Mouse (Mus musculus) kidney, adult 2 months (tissue): ENCODE results near the gene Chil5. TPM values are rescaled to one million over a fixed set of nuclear protein-coding genes. Genes with fewer than 3 reads are reported as not detected.
"Not testable (repeated sequence)": the region's sequence is repeated elsewhere in the genome, so short reads cannot be mapped to it uniquely, and the experiment has no call there.

Source experiments
- DNase-seq: peaks from one replicate; pipeline ENCODE4 v3.0.0; 2021
- H3K27ac ChIP-seq: fragments of 200-500 bp; 2 replicates; pipeline ENCODE4 v1.5.1; 2012; ENCODE audit warnings: low read depth, low read length, control low read depth, inconsistent platforms; ENCODE audit not compliant: insufficient read depth
- H3K27me3 ChIP-seq: fragments of 200-500 bp; replicated peaks from 2 replicates; pipeline ENCODE4 v1.6.1; 2012; ENCODE audit warnings: mild to moderate bottlenecking, moderate library complexity, low read length, inconsistent platforms; ENCODE audit not compliant: control insufficient read depth, insufficient read depth
- H3K36me3 ChIP-seq: fragments of 200-500 bp; 2 replicates; pipeline ENCODE4 v1.6.1; 2012; ENCODE audit warnings: mild to moderate bottlenecking, moderate library complexity, low read length, inconsistent platforms; ENCODE audit not compliant: control insufficient read depth, insufficient read depth
- H3K4me1 ChIP-seq: fragments of 200-500 bp; 2 replicates; pipeline ENCODE4 v1.6.1; 2011; ENCODE audit warnings: low read length; ENCODE audit not compliant: control insufficient read depth, insufficient read depth
- H3K4me3 ChIP-seq: fragments of 200-500 bp; 2 replicates; pipeline ENCODE4 v1.5.1; 2011; ENCODE audit warnings: mild to moderate bottlenecking, low read depth, low read length, control low read depth; ENCODE audit not compliant: insufficient read depth
- CTCF ChIP-seq: fragments of 200-500 bp; conservative IDR thresholded peaks from 2 replicates; pipeline ENCODE4 v1.5.1; 2011; ENCODE audit warnings: low read depth, mild to moderate bottlenecking, control low read depth, low read length, moderate library complexity, mixed read lengths; ENCODE audit not compliant: insufficient read depth, insufficient read length
- POLR2A ChIP-seq: fragments of 200-500 bp; IDR thresholded peaks from one replicate; pipeline ENCODE4 v1.6.1; 2011; ENCODE audit warnings: low read depth, low read length, control low read depth
- WGBS: fragments of 180-500 bp; shearing (Covaris S2); methylation state at CpG from one replicate; pipeline ENCODE4 v1.1.7; 2018; 5-methylcytosine and 5-hydroxymethylcytosine counted together
- polyA plus RNA-seq: library from polyadenylated mRNA; depleted of rRNA; stranded (reverse); fragments of >200 nt; gene quantifications from 2 replicates; pipeline ENCODE4 v1.2.3, GENCODE M21; 2012

The Chil5 gene
- polyA plus RNA-seq, 1 experiment, result 0.08 TPM

DNA sequence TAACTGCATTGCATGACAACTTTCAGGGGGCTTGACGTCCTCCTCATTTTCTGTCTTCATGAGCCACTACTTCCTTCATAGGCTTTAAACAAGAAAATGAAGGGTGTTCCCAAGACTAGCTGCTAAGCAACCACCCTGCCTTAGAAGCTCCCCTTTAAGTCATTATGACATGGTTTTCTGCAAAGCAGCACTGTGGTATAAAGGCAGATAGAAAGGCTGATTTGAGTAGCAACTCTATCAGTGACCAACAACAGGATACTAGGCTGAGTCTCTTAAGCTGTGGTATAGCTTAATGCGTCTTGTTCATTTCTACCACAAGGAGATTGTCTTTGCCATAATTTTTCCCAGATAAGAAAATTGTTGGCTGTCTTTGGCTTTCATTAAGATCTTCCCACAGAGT, 18.1 kb downstream of the Chil5 start, which contains the start of gene Pifo:
Gene Pifo (minus strand): TSS at position 101 of the 400 bp plus-strand sequence.
- WGBS, result 86% methylated on average over 2 of the region's 2 CpGs
- TF ChIP-seq POLR2A (no peak), CTCF (no peak)

DNA sequence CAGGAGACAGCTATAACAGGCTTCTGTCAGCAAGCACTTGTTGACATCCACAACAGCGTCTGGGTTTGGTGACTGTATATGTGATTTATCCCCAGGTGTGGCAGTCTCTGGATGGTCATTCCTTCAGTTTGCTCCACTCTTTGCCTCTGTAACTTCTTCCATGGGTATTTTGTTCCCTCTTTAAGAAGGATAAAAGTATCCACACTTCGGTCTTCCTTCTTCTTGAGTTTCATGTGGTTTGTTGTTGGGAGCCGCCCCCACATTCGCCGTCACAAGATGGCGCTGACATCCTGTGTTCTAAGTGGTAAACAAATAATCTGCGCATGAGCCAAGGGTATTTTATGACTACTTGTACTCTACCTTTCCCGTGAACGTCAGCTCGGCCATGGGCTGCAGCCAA, 29.3 kb downstream of the Chil5 start:
- H3K27ac ChIP-seq, H3K4me1 ChIP-seq, DNase-seq, H3K36me3 ChIP-seq, H3K4me3 ChIP-seq, H3K27me3 ChIP-seq: not testable (repeated sequence)
- WGBS, result 61% methylated on average over 10 of the region's 10 CpGs

More for the DNA sequence above, 18.1 kb downstream of the Chil5 start, which contains the start of gene Pifo:
- Histone ChIP-seq H3K27ac (no peak within 1 kb of the TSS), H3K27me3 (no peaks in the 10 kb centered on the region), H3K4me1 (no peaks in the 10 kb centered on the region), H3K36me3 (no peaks in the 10 kb centered on the region), H3K4me3 (no peak within 1 kb of the TSS)
- no peak for DNase-seq

DNA sequence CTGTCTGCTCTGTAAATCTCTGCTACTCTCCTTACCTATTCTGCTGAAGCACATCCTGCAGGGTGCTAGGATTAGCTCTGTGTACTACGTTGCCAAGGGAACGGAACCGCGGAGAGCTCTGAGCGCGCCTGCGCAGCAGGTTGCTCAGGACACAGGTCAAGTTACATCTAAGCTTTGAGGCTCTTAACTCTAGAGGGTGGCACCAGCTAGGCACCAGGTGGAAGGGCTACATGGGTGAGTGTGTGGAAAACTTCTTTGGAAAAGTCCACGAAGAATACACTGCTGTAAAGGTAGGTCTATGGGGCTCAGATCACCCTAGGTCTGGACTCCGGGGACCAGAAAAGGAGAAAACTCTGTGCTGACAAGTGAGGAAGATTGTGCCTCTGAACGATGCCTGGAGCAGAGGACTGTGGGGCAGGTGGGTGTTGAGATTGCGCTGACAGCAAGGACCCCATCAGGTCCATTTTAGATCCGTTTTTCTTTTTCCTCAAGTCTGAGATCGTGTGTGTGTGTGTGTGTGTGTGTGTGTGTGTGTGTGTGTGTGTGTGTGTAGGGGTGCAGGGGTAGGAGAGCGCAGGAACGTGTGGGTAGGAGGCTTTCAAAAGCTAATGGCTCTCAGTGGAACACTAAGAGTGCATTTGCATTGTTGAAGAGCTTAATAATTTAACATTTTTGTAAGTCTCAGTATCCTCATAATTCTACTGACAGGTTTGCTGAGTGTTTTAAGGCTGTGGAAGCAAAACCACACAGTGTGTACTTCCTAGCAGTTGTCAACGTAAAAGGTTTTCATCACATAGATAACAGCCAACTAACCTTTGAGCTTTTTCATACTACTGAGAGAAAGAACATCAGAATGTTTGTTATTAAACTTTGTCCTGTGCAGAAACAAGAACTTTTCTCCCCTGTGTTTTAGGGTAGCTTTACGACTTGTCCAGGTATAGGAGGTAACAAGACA, 30.9 kb downstream of the Chil5 start:
- H3K27ac ChIP-seq, result no peak overlapping the region
- peak; percentile 47 for DNase-seq
- H3K36me3 ChIP-seq, result no peaks in the 10 kb centered on the region
- TF ChIP-seq POLR2A, result no peak
- no peak for TF ChIP-seq CTCF
- H3K27me3 ChIP-seq, result no peaks in the 10 kb centered on the region
- WGBS, result 17% methylated on average over 17 of the region's 17 CpGs
- H3K4me3 ChIP-seq, result no peak overlapping the region
- H3K4me1 ChIP-seq, result no peaks in the 10 kb centered on the region

DNA sequence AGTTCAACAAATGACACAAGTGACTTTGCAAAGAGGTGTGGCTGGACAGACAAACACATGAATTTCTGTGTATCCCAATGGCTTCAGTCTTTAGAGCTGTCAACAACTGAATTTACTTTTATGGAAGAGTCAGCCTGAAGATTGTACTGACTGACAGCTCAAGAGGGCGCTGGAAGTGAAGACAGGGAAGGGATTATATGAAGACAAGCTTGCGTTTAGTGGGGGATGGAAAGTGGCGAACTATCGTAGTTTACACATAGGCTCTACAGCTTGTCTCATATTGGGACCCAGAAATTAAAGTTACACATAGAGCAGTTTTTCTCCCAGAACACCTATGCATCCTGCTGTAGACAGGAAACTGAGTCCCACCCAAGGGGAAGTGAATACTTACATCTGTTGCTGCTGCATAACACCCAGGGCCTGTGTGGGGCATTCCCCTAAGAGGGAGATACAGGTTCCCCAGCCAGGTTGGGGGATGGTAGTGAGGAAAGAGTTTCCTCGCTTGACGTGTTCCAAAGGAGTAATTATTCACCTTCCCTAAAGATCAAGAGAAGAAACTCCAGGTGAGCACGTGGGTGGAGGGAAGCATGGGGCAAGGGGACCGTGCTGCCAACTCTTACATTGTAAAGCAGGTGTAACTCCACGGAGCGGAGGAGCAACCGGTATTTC, 31.8 kb downstream of the Chil5 start:
- H3K4me3 ChIP-seq, result no peak overlapping the region
- H3K36me3 ChIP-seq, result no peaks in the 10 kb centered on the region
- 23% methylated on average over 11 of the region's 11 CpGs for WGBS
- DNase-seq, result no peak
- TF ChIP-seq POLR2A (no peak), CTCF (no peak)
- no peak overlapping the region for H3K27ac ChIP-seq
- no peaks in the 10 kb centered on the region for H3K4me1 ChIP-seq
- no peaks in the 10 kb centered on the region for H3K27me3 ChIP-seq

DNA sequence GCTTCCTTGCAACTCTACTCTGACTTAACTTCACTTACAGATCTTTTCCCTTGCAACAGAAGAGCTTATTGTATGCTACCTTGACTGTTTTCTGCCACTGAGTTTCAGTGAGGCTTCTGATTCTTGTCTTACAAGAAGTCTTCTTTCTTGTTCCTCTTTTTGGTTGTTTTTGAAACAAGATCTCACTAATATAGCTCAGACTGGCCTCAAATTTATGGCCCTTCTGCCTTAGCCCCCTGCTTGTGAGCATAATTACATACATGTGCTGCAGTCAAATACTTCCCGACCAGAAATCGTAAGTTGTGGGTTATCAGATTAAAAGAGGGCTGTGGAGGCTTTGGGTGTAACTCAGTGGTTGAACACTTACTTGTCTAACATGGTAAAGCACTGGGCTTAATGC, 37.9 kb downstream of the Chil5 start:
- WGBS, result 23% methylated on average over 2 of the region's 2 CpGs

DNA sequence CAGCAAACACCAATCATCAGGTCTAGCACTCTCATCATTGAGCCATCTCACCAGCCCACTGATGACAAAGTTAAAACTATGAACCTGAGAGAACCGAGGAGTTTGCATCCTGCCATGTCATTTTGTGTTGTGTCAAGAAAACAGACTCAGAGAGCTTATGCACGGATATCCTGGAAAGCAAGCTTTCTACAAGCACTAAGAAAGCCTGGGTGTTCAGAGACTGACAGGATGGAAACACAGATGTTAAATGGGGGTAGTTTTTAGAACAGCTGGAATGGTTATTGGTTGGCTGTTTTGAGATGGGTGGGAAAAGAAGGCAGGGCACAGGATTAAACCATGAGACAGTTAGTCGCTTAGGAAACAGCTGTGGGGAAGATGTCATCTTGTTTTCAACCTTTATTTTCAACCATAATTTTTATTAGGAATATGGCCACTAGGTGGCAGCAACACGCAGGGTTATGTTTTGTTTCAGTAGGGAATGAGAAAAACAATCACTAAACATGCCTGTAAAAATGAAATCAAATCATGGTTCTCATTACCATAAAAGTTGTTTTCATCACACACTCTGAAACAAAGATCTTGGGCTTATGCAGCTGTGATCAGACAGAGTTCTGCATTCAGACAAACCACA, 40.8 kb downstream of the Chil5 start:
- Histone ChIP-seq H3K27me3 (no peaks in the 10 kb centered on the region), H3K36me3 (no peaks in the 10 kb centered on the region), H3K4me3 (no peak overlapping the region), H3K27ac (no peak overlapping the region), H3K4me1 (no peaks in the 10 kb centered on the region)
- DNase-seq, result peak; percentile 46
- 25% methylated on average over 4 of the region's 4 CpGs for WGBS
- peak; percentile 22; the same call in 1 of the 2 replicates for TF ChIP-seq CTCF
- no peak for TF ChIP-seq POLR2A

More for the DNA sequence above, 37.9 kb downstream of the Chil5 start:
- H3K36me3 ChIP-seq, result no peaks in the 10 kb centered on the region
- no peak overlapping the region for H3K4me3 ChIP-seq
- H3K4me1 ChIP-seq, result no peaks in the 10 kb centered on the region
- H3K27me3 ChIP-seq, result no peaks in the 10 kb centered on the region
- DNase-seq, result no peak
- TF ChIP-seq CTCF (no peak), POLR2A (no peak)
- no peak overlapping the region for H3K27ac ChIP-seq

DNA sequence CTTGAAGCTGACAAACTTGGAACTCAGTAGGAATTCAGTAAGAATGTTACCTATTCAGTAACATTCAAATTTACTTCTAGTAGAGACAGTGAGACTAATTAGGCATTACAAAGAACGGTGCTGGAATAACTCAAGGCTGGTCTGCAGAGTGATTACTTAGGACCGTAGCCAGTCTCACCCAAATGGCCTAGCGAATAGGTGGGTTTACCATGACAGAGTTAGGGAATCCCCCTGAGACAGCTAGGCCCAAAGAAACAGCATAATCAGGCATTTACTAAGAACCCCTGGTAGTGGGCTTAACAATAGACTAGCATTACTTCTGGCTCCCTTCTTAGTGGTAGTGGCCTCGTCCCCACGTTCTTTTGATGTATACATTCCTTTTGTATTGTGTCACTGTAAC, 43.0 kb downstream of the Chil5 start:
- 70% methylated on average over 5 of the region's 5 CpGs for WGBS
- H3K27me3 ChIP-seq, DNase-seq, H3K36me3 ChIP-seq, H3K27ac ChIP-seq, H3K4me1 ChIP-seq, H3K4me3 ChIP-seq: not testable (repeated sequence)
